Mouse (Mus musculus): ENCODE measurements at regions not wholly inside any gene's neighbourhood (a gene's known extent, or its start where the extent isn't known, plus 50 kb on each side); places are given as distances from the start of the nearest gene placed in this dataset.

- no peak for DNase-seq (ENCODE audit: low read depth, low spot score)
- no peaks in the 10 kb centered on the region for H3K27me3 ChIP-seq (ENCODE audit: control insufficient read depth in 1 of 2, insufficient read depth in 2 of 2, low read length in 2 of 2)
- H3K79me2 ChIP-seq (ENCODE audit: control insufficient read depth, insufficient read depth, low read length, poor library complexity) = no peaks in the 10 kb centered on the region
- no peaks in the 10 kb centered on the region for H3K36me3 ChIP-seq (ENCODE audit: control insufficient read depth in 1 of 2, insufficient read depth in 2 of 2, low read length in 2 of 2)
- no peak overlapping the region for H3K27ac ChIP-seq (ENCODE audit: control insufficient read depth, low read depth, low read length)
- H3K4me1 ChIP-seq (ENCODE audit: control insufficient read depth in 1 of 2, insufficient read depth in 2 of 2, low read length in 2 of 2) = no peaks in the 10 kb centered on the region
- no peak for TF ChIP-seq SIN3A (IDR thresholded peaks at IDR 0.05; ENCODE audit: low read length)
- no peak for TF ChIP-seq MEF2A (IDR thresholded peaks at IDR 0.05; ENCODE audit: extremely low read depth, insufficient replicate concordance, low read depth, low read length, poor library complexity, severe bottlenecking)
- no peak for TF ChIP-seq USF1 (IDR thresholded peaks at IDR 0.05; ENCODE audit: low read depth, low read length)
- no peak for TF ChIP-seq MAFK (IDR thresholded peaks at IDR 0.05; ENCODE audit: borderline replicate concordance, low read depth, low read length)
- no peak for TF ChIP-seq CHD1 (IDR thresholded peaks at IDR 0.05; ENCODE audit: low read depth, low read length)
- no peak for TF ChIP-seq GABPA (IDR thresholded peaks at IDR 0.05; ENCODE audit: low read depth, low read length)
- no peak for TF ChIP-seq E2F4 (IDR thresholded peaks at IDR 0.05; ENCODE audit: borderline replicate concordance, low read depth, low read length)
- TF ChIP-seq MAZ (IDR thresholded peaks at IDR 0.05; ENCODE audit: low read depth, low read length) = no peak
- no peak for TF ChIP-seq SMC3 (IDR thresholded peaks at IDR 0.05; ENCODE audit: low read depth, low read length)
- no peak for TF ChIP-seq MXI1 (IDR thresholded peaks at IDR 0.05; ENCODE audit: low read depth, low read length)
- TF ChIP-seq NRF1 (IDR thresholded peaks at IDR 0.05; ENCODE audit: insufficient read depth, low read depth, low read length, poor library complexity, severe bottlenecking) = no peak
- no peak for TF ChIP-seq KAT2A (conservative IDR thresholded peaks at IDR 0.05; ENCODE audit: low read depth, low read length)
- no peak for TF ChIP-seq ELF1 (IDR thresholded peaks at IDR 0.05; ENCODE audit: low read depth, low read length)
- no peak for TF ChIP-seq GATA1 (IDR thresholded peaks at IDR 0.05; ENCODE audit: low read depth, low read length)
- TF ChIP-seq ZKSCAN1 (IDR thresholded peaks at IDR 0.05; ENCODE audit: low read depth, low read length) = no peak
- no peak for TF ChIP-seq POLR2AphosphoS5 (IDR thresholded peaks at IDR 0.05; ENCODE audit: borderline replicate concordance, low read depth, low read length)
- no peak for TF ChIP-seq POLR2AphosphoS2 (IDR thresholded peaks at IDR 0.05; ENCODE audit: low read length)
- no peak for TF ChIP-seq USF2 (IDR thresholded peaks at IDR 0.05; ENCODE audit: borderline replicate concordance in 1 of 2, insufficient read depth in 1 of 2, low read depth in 1 of 2, low read length in 2 of 2)
- TF ChIP-seq UBTF (IDR thresholded peaks at IDR 0.05; ENCODE audit: borderline replicate concordance, insufficient read depth, low read depth, low read length) = no peak
- no peak overlapping the region for H3K9ac ChIP-seq (ENCODE audit: control insufficient read depth, low read depth, low read length, poor library complexity, severe bottlenecking)
- no peak overlapping the region for H3K4me3 ChIP-seq (ENCODE audit: control insufficient read depth in 1 of 2, insufficient read depth in 1 of 2, low read depth in 2 of 2, low read length in 2 of 2)
- H3K9me3 ChIP-seq (replicated peaks; ENCODE audit: insufficient read depth, low read length) = no peaks in the 10 kb centered on the region
Measured at GRCm38 (mm10) chr1:105179371-105179823, 177.1 kb downstream of the Rnf152 start.

- Histone ChIP-seq H3K9me3 (replicated peaks; ENCODE audit: insufficient read depth, low read length) (no peaks in the 10 kb centered on the region), H3K9ac (ENCODE audit: control insufficient read depth, low read depth, low read length, poor library complexity, severe bottlenecking) (no peak overlapping the region), H3K4me1 (ENCODE audit: control insufficient read depth in 1 of 2, insufficient read depth in 2 of 2, low read length in 2 of 2) (no peaks in the 10 kb centered on the region), H3K27ac (ENCODE audit: control insufficient read depth, low read depth, low read length) (no peak overlapping the region), H3K4me3 (ENCODE audit: control insufficient read depth in 1 of 2, insufficient read depth in 1 of 2, low read depth in 2 of 2, low read length in 2 of 2) (no peak overlapping the region), H3K79me2 (ENCODE audit: control insufficient read depth, insufficient read depth, low read length, poor library complexity) (no peaks in the 10 kb centered on the region), H3K36me3 (ENCODE audit: control insufficient read depth in 1 of 2, insufficient read depth in 2 of 2, low read length in 2 of 2) (no peaks in the 10 kb centered on the region), H3K27me3 (ENCODE audit: control insufficient read depth in 1 of 2, insufficient read depth in 2 of 2, low read length in 2 of 2) (no peaks in the 10 kb centered on the region)
- DNase-seq (ENCODE audit: low read depth, low spot score) = no peak
- TF ChIP-seq MYC (IDR thresholded peaks at IDR 0.05; ENCODE audit: low read depth, low read length) = no peak
Measured at GRCm38 (mm10) chr1:105178773-105179172, 177.7 kb downstream of the Rnf152 start.

Data from MEL (cell line).